Mouse (Mus musculus): ENCODE data around the gene Tmem115. TPM values are rescaled to one million over a fixed set of nuclear protein-coding genes. Genes with fewer than 3 reads are reported as not detected.

The Tmem115 gene
- polyA plus RNA-seq, 1 experiment from 2014 or later = 38.6 TPM

- H3K4me3 ChIP-seq = no peak overlapping the region
- no peak overlapping the region for H3K27ac ChIP-seq (replicated peaks)
- DNase-seq (ENCODE audit: low spot score) = no peak
- no peaks in the 10 kb centered on the region for H3K36me3 ChIP-seq
- no peaks in the 10 kb centered on the region for H3K27me3 ChIP-seq (ENCODE audit: low read depth, poor library complexity, severe bottlenecking)
- H3K9me3 ChIP-seq (replicated peaks) = no peaks in the 10 kb centered on the region
- WGBS = 87% methylated on average over 19 of the region's 19 CpGs
- H3K4me1 ChIP-seq = peaks cover 18% of the 10 kb centered on the region
These were observed 28.8 kb upstream of the Tmem115 start for GRCm38 (mm10) chr9:107504662-107505537.

- 66% methylated on average over 10 of the region's 10 CpGs for WGBS
- Histone ChIP-seq H3K4me3 (no peak overlapping the region), H3K4me1 (peaks cover 43% of the 10 kb centered on the region), H3K27ac (replicated peaks) (no peak overlapping the region), H3K36me3 (no peaks in the 10 kb centered on the region), H3K27me3 (ENCODE audit: low read depth, poor library complexity, severe bottlenecking) (0 out of 2 replicates have a peak, but pooled peaks cover under 1% of the 10 kb centered on the region), H3K9me3 (replicated peaks) (no peaks in the 10 kb centered on the region)
- DNase-seq (ENCODE audit: low spot score) = no peak
These were observed 25.5 kb upstream of the Tmem115 start for GRCm38 (mm10) chr9:107508266-107508665.

- H3K4me3 ChIP-seq = no peak overlapping the region
- no peaks in the 10 kb centered on the region for H3K9me3 ChIP-seq (replicated peaks)
- H3K36me3 ChIP-seq = no peaks in the 10 kb centered on the region
- 92% methylated on average over 14 of the region's 14 CpGs for WGBS
- DNase-seq (ENCODE audit: low spot score) = no peak
- H3K27ac ChIP-seq (replicated peaks) = peak overlapping the region; percentile 58; the same call in 1 of the 2 replicates
- 0 out of 2 replicates have a peak, but pooled peaks cover 9% of the 10 kb centered on the region for H3K27me3 ChIP-seq (ENCODE audit: low read depth, poor library complexity, severe bottlenecking)
- H3K4me1 ChIP-seq = peaks cover 44% of the 10 kb centered on the region
These were observed 23.2 kb upstream of the Tmem115 start for GRCm38 (mm10) chr9:107510384-107511100.

GRCm38 (mm10) chr9:107511436-107511835 lies 22.3 kb upstream of the Tmem115 start:
- 61% methylated on average over 8 of the region's 8 CpGs for WGBS
- DNase-seq (ENCODE audit: low spot score) = no peak
- Histone ChIP-seq H3K4me3 (no peak overlapping the region), H3K27me3 (ENCODE audit: low read depth, poor library complexity, severe bottlenecking) (0 out of 2 replicates have a peak, but pooled peaks cover 9% of the 10 kb centered on the region), H3K4me1 (peaks cover 43% of the 10 kb centered on the region), H3K36me3 (no peaks in the 10 kb centered on the region), H3K27ac (replicated peaks) (peak overlapping the region; percentile 58), H3K9me3 (replicated peaks) (no peaks in the 10 kb centered on the region)

GRCm38 (mm10) chr9:107512326-107512725 lies 21.4 kb upstream of the Tmem115 start:
- WGBS = 66% methylated on average over 16 of the region's 16 CpGs
- peak overlapping the region; percentile 58; the same call in 1 of the 2 replicates for H3K27ac ChIP-seq (replicated peaks)
- no peak for DNase-seq (ENCODE audit: low spot score)
- H3K9me3 ChIP-seq (replicated peaks) = no peaks in the 10 kb centered on the region
- H3K36me3 ChIP-seq = no peaks in the 10 kb centered on the region
- H3K4me3 ChIP-seq = no peak overlapping the region
- peaks cover 41% of the 10 kb centered on the region for H3K4me1 ChIP-seq
- 0 out of 2 replicates have a peak, but pooled peaks cover 9% of the 10 kb centered on the region for H3K27me3 ChIP-seq (ENCODE audit: low read depth, poor library complexity, severe bottlenecking)

- H3K4me1 ChIP-seq = peaks cover 32% of the 10 kb centered on the region
- 27% methylated on average over 14 of the region's 14 CpGs for WGBS
- H3K27ac ChIP-seq (replicated peaks) = no peak overlapping the region
- no peaks in the 10 kb centered on the region for H3K9me3 ChIP-seq (replicated peaks)
- no peak overlapping the region for H3K4me3 ChIP-seq
- peaks cover 9% of the 10 kb centered on the region; the same call in 1 of the 2 replicates for H3K27me3 ChIP-seq (ENCODE audit: low read depth, poor library complexity, severe bottlenecking)
- H3K36me3 ChIP-seq = no peaks in the 10 kb centered on the region
- DNase-seq (ENCODE audit: low spot score) = peak; percentile 86
These were observed 19.3 kb upstream of the Tmem115 start for GRCm38 (mm10) chr9:107514303-107514955.

GRCm38 (mm10) chr9:107520331-107520730 lies 13.4 kb upstream of the Tmem115 start:
- Histone ChIP-seq H3K36me3 (no peaks in the 10 kb centered on the region), H3K4me1 (peaks cover 28% of the 10 kb centered on the region), H3K27ac (replicated peaks) (peak overlapping the region; percentile 2; the same call in 1 of the 2 replicates), H3K4me3 (no peak overlapping the region), H3K27me3 (ENCODE audit: low read depth, poor library complexity, severe bottlenecking) (peaks cover 32% of the 10 kb centered on the region), H3K9me3 (replicated peaks) (no peaks in the 10 kb centered on the region)
- WGBS = 53% methylated on average over 6 of the region's 6 CpGs
- DNase-seq (ENCODE audit: low spot score) = no peak

- Histone ChIP-seq H3K9me3 (replicated peaks) (no peaks in the 10 kb centered on the region), H3K4me3 (no peak overlapping the region), H3K27ac (replicated peaks) (peak overlapping the region; percentile 49; the same call in 1 of the 2 replicates), H3K27me3 (ENCODE audit: low read depth, poor library complexity, severe bottlenecking) (peaks cover 41% of the 10 kb centered on the region), H3K36me3 (no peaks in the 10 kb centered on the region), H3K4me1 (peaks cover 31% of the 10 kb centered on the region)
- no peak for DNase-seq (ENCODE audit: low spot score)
- 76% methylated on average over 5 of the region's 5 CpGs for WGBS
These were observed 12.6 kb upstream of the Tmem115 start for GRCm38 (mm10) chr9:107521190-107521589.

GRCm38 (mm10) chr9:107521711-107522399 lies 11.9 kb upstream of the Tmem115 start:
- no peak for DNase-seq (ENCODE audit: low spot score)
- H3K27me3 ChIP-seq (ENCODE audit: low read depth, poor library complexity, severe bottlenecking) = peaks cover 47% of the 10 kb centered on the region
- peak overlapping the region; percentile 76 for H3K27ac ChIP-seq (replicated peaks)
- H3K4me3 ChIP-seq = peak overlapping the region; percentile 36
- peaks cover 38% of the 10 kb centered on the region for H3K4me1 ChIP-seq
- no peaks in the 10 kb centered on the region for H3K9me3 ChIP-seq (replicated peaks)
- WGBS = 28% methylated on average over 24 of the region's 25 CpGs
- H3K36me3 ChIP-seq = no peaks in the 10 kb centered on the region

- peak overlapping the region; percentile 36 for H3K4me3 ChIP-seq
- H3K9me3 ChIP-seq (replicated peaks) = no peaks in the 10 kb centered on the region
- 55% methylated on average over 2 of the region's 2 CpGs for WGBS
- H3K27me3 ChIP-seq (ENCODE audit: low read depth, poor library complexity, severe bottlenecking) = peaks cover 52% of the 10 kb centered on the region
- H3K36me3 ChIP-seq = no peaks in the 10 kb centered on the region
- peak overlapping the region; percentile 76 for H3K27ac ChIP-seq (replicated peaks)
- DNase-seq (ENCODE audit: low spot score) = no peak
- H3K4me1 ChIP-seq = peaks cover 43% of the 10 kb centered on the region
These were observed 11.4 kb upstream of the Tmem115 start for GRCm38 (mm10) chr9:107522400-107522711.

GRCm38 (mm10) chr9:107526198-107527026 lies 7.3 kb upstream of the Tmem115 start:
- 3% methylated on average over 44 of the region's 44 CpGs for WGBS
- Histone ChIP-seq H3K27ac (replicated peaks) (peak overlapping the region; percentile 52), H3K27me3 (ENCODE audit: low read depth, poor library complexity, severe bottlenecking) (peaks cover 75% of the 10 kb centered on the region), H3K4me3 (peak overlapping the region; percentile 54), H3K9me3 (replicated peaks) (no peaks in the 10 kb centered on the region), H3K4me1 (peaks cover 31% of the 10 kb centered on the region), H3K36me3 (no peaks in the 10 kb centered on the region)
- DNase-seq (ENCODE audit: low spot score) = peak; percentile 88
